Mouse (Mus musculus) hindbrain, embryonic 13.5 days (tissue): ENCODE data around the gene Kalrn. TPM values are rescaled to one million over a fixed set of nuclear protein-coding genes. Genes with fewer than 3 reads are reported as not detected.

Source experiments
- ATAC-seq: fragments of 200-750 bp; cut with Nextera tagmentation; 2 replicates; pipeline ENCODE4 v1.8.0; 2017; ENCODE audit warnings: moderate TSS enrichment; ENCODE audit not compliant: low FRiP score
- H3K27ac ChIP-seq: fragments of 300-500 bp; sonication (generic); 2 replicates; pipeline ENCODE4 v1.5.1; 2015; ENCODE audit warnings: inconsistent platforms, mild to moderate bottlenecking, moderate library complexity
- H3K27me3 ChIP-seq: fragments of 300-500 bp; sonication (generic); 2 replicates; pipeline ENCODE4 v1.6.1; 2015; ENCODE audit warnings: mild to moderate bottlenecking, inconsistent platforms
- H3K36me3 ChIP-seq: fragments of 300-500 bp; sonication (generic); 2 replicates; pipeline ENCODE4 v1.6.1; 2015; ENCODE audit warnings: mild to moderate bottlenecking, inconsistent platforms
- H3K4me1 ChIP-seq: fragments of 300-500 bp; sonication (generic); replicated peaks from 2 replicates; pipeline ENCODE4 v1.6.1; 2015; ENCODE audit warnings: inconsistent platforms
- H3K4me2 ChIP-seq: fragments of 300-500 bp; sonication (generic); 2 replicates; pipeline ENCODE4 v1.6.1; 2015; ENCODE audit warnings: inconsistent platforms, mild to moderate bottlenecking, moderate library complexity
- H3K4me3 ChIP-seq: fragments of 300-500 bp; sonication (generic); 2 replicates; pipeline ENCODE4 v1.5.1; 2015; ENCODE audit warnings: mild to moderate bottlenecking, inconsistent platforms
- H3K9ac ChIP-seq: fragments of 300-500 bp; sonication (generic); 2 replicates; pipeline ENCODE4 v1.6.1; 2015; ENCODE audit warnings: mild to moderate bottlenecking, inconsistent platforms
- H3K9me3 ChIP-seq: fragments of 300-500 bp; sonication (generic); 2 replicates; pipeline ENCODE4 v1.6.1; 2016; ENCODE audit warnings: inconsistent platforms
- WGBS: fragments of 180-500 bp; shearing (Covaris S2); methylation state at CpG from one replicate; pipeline ENCODE4 v1.1.7; 2015; 5-methylcytosine and 5-hydroxymethylcytosine counted together
- polyA plus RNA-seq: library from polyadenylated mRNA; unstranded; fragments of >200 nt; fragmentation: Nextera tagmentation; extraction: Ambion mirVana; gene quantifications from 2 replicates; pipeline ENCODE4 v1.2.1, GENCODE M21; 2015

Gene Kalrn
- polyA plus RNA-seq, 1 experiment from 2014 or later: 31.5 TPM

GRCm38 (mm10) chr16:34573856-34574491 lies 642 bp upstream of the Kalrn start:
- Histone ChIP-seq H3K9ac (peak overlapping the region; percentile 98), H3K27me3 (no peaks in the 10 kb centered on the region), H3K4me1 (peaks cover 37% of the 10 kb centered on the region), H3K4me3 (peak overlapping the region; percentile 91), H3K27ac (peak overlapping the region; percentile 99), H3K36me3 (no peaks in the 10 kb centered on the region), H3K9me3 (no peaks in the 10 kb centered on the region), H3K4me2 (peak overlapping the region; percentile 93)
- WGBS: under 1% methylated on average over 36 of the region's 42 CpGs
- peak; percentile 77 for ATAC-seq

- peak overlapping the region; percentile 98 for H3K9ac ChIP-seq
- H3K27me3 ChIP-seq: no peaks in the 10 kb centered on the region
- peak overlapping the region; percentile 93 for H3K4me2 ChIP-seq
- H3K36me3 ChIP-seq: no peaks in the 10 kb centered on the region
- peaks cover 43% of the 10 kb centered on the region for H3K4me1 ChIP-seq
- peak overlapping the region; percentile 91 for H3K4me3 ChIP-seq
- H3K9me3 ChIP-seq: no peaks in the 10 kb centered on the region
- H3K27ac ChIP-seq: peak overlapping the region; percentile 99
- under 1% methylated on average over 61 of the region's 61 CpGs for WGBS
- ATAC-seq: peak; percentile 30
These were observed 754 bp downstream of the Kalrn start for GRCm38 (mm10) chr16:34572406-34573150.

GRCm38 (mm10) chr16:34571931-34572405 lies 1.4 kb downstream of the Kalrn start:
- WGBS: 1% methylated on average over 10 of the region's 10 CpGs
- Histone ChIP-seq H3K9me3 (no peaks in the 10 kb centered on the region), H3K4me2 (peak overlapping the region; percentile 93), H3K27ac (peak overlapping the region; percentile 99; the same call in 1 of the 2 replicates), H3K9ac (peak overlapping the region; percentile 98), H3K36me3 (no peaks in the 10 kb centered on the region), H3K27me3 (no peaks in the 10 kb centered on the region), H3K4me3 (peak overlapping the region; percentile 91), H3K4me1 (peaks cover 45% of the 10 kb centered on the region)
- ATAC-seq: no peak

- no peak overlapping the region for H3K4me3 ChIP-seq
- no peak overlapping the region for H3K9ac ChIP-seq
- H3K27me3 ChIP-seq: no peaks in the 10 kb centered on the region
- no peak overlapping the region for H3K27ac ChIP-seq
- H3K9me3 ChIP-seq: no peaks in the 10 kb centered on the region
- ATAC-seq: no peak
- H3K36me3 ChIP-seq: no peaks in the 10 kb centered on the region
- H3K4me2 ChIP-seq: no peak overlapping the region
- 60% methylated on average over 2 of the region's 2 CpGs for WGBS
- H3K4me1 ChIP-seq: peaks cover 65% of the 10 kb centered on the region
These were observed 3.4 kb downstream of the Kalrn start for GRCm38 (mm10) chr16:34569897-34570296.

- ATAC-seq: no peak
- Histone ChIP-seq H3K9ac (no peak overlapping the region), H3K4me2 (no peak overlapping the region), H3K4me3 (no peak overlapping the region), H3K36me3 (no peaks in the 10 kb centered on the region), H3K4me1 (peaks cover 68% of the 10 kb centered on the region), H3K27ac (no peak overlapping the region), H3K9me3 (no peaks in the 10 kb centered on the region), H3K27me3 (no peaks in the 10 kb centered on the region)
- WGBS: 80% methylated on average over 6 of the region's 6 CpGs
These were observed 4.5 kb downstream of the Kalrn start for GRCm38 (mm10) chr16:34568831-34569230.

- H3K36me3 ChIP-seq: no peaks in the 10 kb centered on the region
- H3K9ac ChIP-seq: no peak overlapping the region
- H3K4me3 ChIP-seq: no peak overlapping the region
- WGBS: 84% methylated on average over 11 of the region's 11 CpGs
- no peak for ATAC-seq
- peaks cover 76% of the 10 kb centered on the region for H3K4me1 ChIP-seq
- no peaks in the 10 kb centered on the region for H3K27me3 ChIP-seq
- H3K9me3 ChIP-seq: no peaks in the 10 kb centered on the region
- H3K4me2 ChIP-seq: no peak overlapping the region
- no peak overlapping the region for H3K27ac ChIP-seq
These were observed 9.6 kb downstream of the Kalrn start for GRCm38 (mm10) chr16:34563593-34564280.

GRCm38 (mm10) chr16:34561734-34562135 lies 11.6 kb downstream of the Kalrn start:
- H3K9ac ChIP-seq: no peak overlapping the region
- H3K9me3 ChIP-seq: no peaks in the 10 kb centered on the region
- H3K27ac ChIP-seq: peak overlapping the region; percentile 40; the same call in 1 of the 2 replicates
- 0 out of 2 replicates have a peak overlapping the region, but pooled peaks have one; percentile 3 for H3K4me2 ChIP-seq
- peak; percentile 73; the same call in 1 of the 2 replicates for ATAC-seq
- H3K4me3 ChIP-seq: no peak overlapping the region
- no peaks in the 10 kb centered on the region for H3K27me3 ChIP-seq
- H3K36me3 ChIP-seq: no peaks in the 10 kb centered on the region
- 8% methylated on average over 5 of the region's 5 CpGs for WGBS
- H3K4me1 ChIP-seq: peaks cover 86% of the 10 kb centered on the region

- no peak overlapping the region for H3K4me2 ChIP-seq
- H3K27ac ChIP-seq: no peak overlapping the region
- no peaks in the 10 kb centered on the region for H3K9me3 ChIP-seq
- no peaks in the 10 kb centered on the region for H3K27me3 ChIP-seq
- 42% methylated on average over 5 of the region's 5 CpGs for WGBS
- H3K4me3 ChIP-seq: no peak overlapping the region
- H3K9ac ChIP-seq: no peak overlapping the region
- H3K4me1 ChIP-seq: peaks cover 83% of the 10 kb centered on the region
- no peaks in the 10 kb centered on the region for H3K36me3 ChIP-seq
- ATAC-seq: no peak
These were observed 12.5 kb downstream of the Kalrn start for GRCm38 (mm10) chr16:34560814-34561213.

GRCm38 (mm10) chr16:34560411-34560810 lies 12.9 kb downstream of the Kalrn start:
- no peak overlapping the region for H3K27ac ChIP-seq
- ATAC-seq: no peak
- no peaks in the 10 kb centered on the region for H3K9me3 ChIP-seq
- H3K4me2 ChIP-seq: no peak overlapping the region
- no peak overlapping the region for H3K4me3 ChIP-seq
- no peak overlapping the region for H3K9ac ChIP-seq
- H3K36me3 ChIP-seq: no peaks in the 10 kb centered on the region
- WGBS: 67% methylated on average over 2 of the region's 2 CpGs
- H3K4me1 ChIP-seq: peaks cover 83% of the 10 kb centered on the region
- no peaks in the 10 kb centered on the region for H3K27me3 ChIP-seq

GRCm38 (mm10) chr16:34557891-34558290 lies 15.4 kb downstream of the Kalrn start:
- H3K36me3 ChIP-seq: no peaks in the 10 kb centered on the region
- 49% methylated on average over 6 of the region's 6 CpGs for WGBS
- H3K4me1 ChIP-seq: peaks cover 83% of the 10 kb centered on the region
- H3K4me2 ChIP-seq: no peak overlapping the region
- H3K27me3 ChIP-seq: no peaks in the 10 kb centered on the region
- H3K9ac ChIP-seq: no peak overlapping the region
- no peak overlapping the region for H3K4me3 ChIP-seq
- no peak overlapping the region for H3K27ac ChIP-seq
- no peak for ATAC-seq
- no peaks in the 10 kb centered on the region for H3K9me3 ChIP-seq

GRCm38 (mm10) chr16:34552731-34553130 lies 20.6 kb downstream of the Kalrn start:
- Histone ChIP-seq H3K9me3 (no peaks in the 10 kb centered on the region), H3K9ac (no peak overlapping the region), H3K27me3 (no peaks in the 10 kb centered on the region), H3K4me1 (peaks cover 81% of the 10 kb centered on the region), H3K4me2 (no peak overlapping the region), H3K27ac (no peak overlapping the region), H3K4me3 (no peak overlapping the region), H3K36me3 (no peaks in the 10 kb centered on the region)
- no peak for ATAC-seq
- 92% methylated on average over 1 of the region's 1 CpGs for WGBS

- Histone ChIP-seq H3K27ac (no peak overlapping the region), H3K4me2 (no peak overlapping the region), H3K27me3 (no peaks in the 10 kb centered on the region), H3K9ac (no peak overlapping the region), H3K36me3 (no peaks in the 10 kb centered on the region), H3K9me3 (no peaks in the 10 kb centered on the region), H3K4me3 (no peak overlapping the region), H3K4me1 (peaks cover 79% of the 10 kb centered on the region)
- no peak for ATAC-seq
- WGBS: 86% methylated on average over 5 of the region's 5 CpGs
These were observed 23.8 kb downstream of the Kalrn start for GRCm38 (mm10) chr16:34549470-34549999.
